Mouse (Mus musculus) embryonic fibroblast, embryonic 13.5 days (primary cell): ENCODE results near the gene Prr36. TPM values are rescaled to one million over a fixed set of nuclear protein-coding genes. Genes with fewer than 3 reads are reported as not detected.

Experiments used
- H3K27ac ChIP-seq: 2 replicates; pipeline ENCODE4 v1.5.1; 2012; ENCODE audit warnings: low read length, control low read depth, inconsistent platforms; ENCODE audit not compliant: insufficient read depth
- H3K4me1 ChIP-seq: 2 replicates; pipeline ENCODE4 v1.6.1; 2011; ENCODE audit warnings: low read length; ENCODE audit not compliant: control insufficient read depth, insufficient read depth
- H3K4me3 ChIP-seq: 2 replicates; pipeline ENCODE4 v1.5.1; 2011; ENCODE audit warnings: mild to moderate bottlenecking, control low read depth, low read length; ENCODE audit not compliant: insufficient read depth
- CTCF ChIP-seq: IDR thresholded peaks from 2 replicates; pipeline ENCODE4 v1.5.1; 2011; ENCODE audit warnings: mild to moderate bottlenecking, control low read depth, low read length, moderate library complexity, borderline replicate concordance; ENCODE audit not compliant: insufficient read depth
- POLR2A ChIP-seq: IDR thresholded peaks from 2 replicates; pipeline ENCODE4 v1.6.1; 2011; ENCODE audit warnings: low read depth, mild to moderate bottlenecking, control low read depth, low read length, moderate library complexity
- polyA plus RNA-seq: library from polyadenylated mRNA; stranded (reverse); fragments of >200 nt; gene quantifications from 2 replicates; pipeline ENCODE4 v1.2.4, GENCODE M21; 2011; ENCODE audit warnings: low read depth; ENCODE audit not compliant: missing spikeins, insufficient read length

Gene Prr36
- polyA plus RNA-seq, 1 experiment = 0.23 TPM

- Histone ChIP-seq H3K4me1 (no peaks in the 10 kb centered on the region), H3K4me3 (no peak overlapping the region), H3K27ac (no peak overlapping the region)
- TF ChIP-seq CTCF = no peak
- TF ChIP-seq POLR2A = no peak
Measured at GRCm38 (mm10) chr8:4201321-4201720, 15.9 kb downstream of the Prr36 start.

DNA sequence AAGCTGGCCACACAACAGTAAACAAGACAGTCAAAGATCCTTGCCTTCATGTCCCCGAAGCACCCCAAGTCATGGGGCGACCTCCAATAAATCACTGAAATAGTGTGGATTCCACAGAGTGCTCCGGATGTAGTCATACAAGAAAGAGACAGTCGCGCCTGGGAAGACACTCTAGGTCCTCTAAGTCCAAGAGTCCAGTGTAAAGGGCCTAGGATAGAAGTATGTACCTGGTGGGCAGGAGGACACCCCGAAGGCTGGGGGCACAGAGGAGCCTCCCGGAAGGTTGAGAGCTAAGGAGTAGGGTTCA, 23.7 kb downstream of the Prr36 start:
- no peak overlapping the region for H3K4me3 ChIP-seq
- H3K4me1 ChIP-seq = no peaks in the 10 kb centered on the region
- TF ChIP-seq CTCF (no peak), POLR2A (no peak)
- H3K27ac ChIP-seq = no peak overlapping the region

GRCm38 (mm10) chr8:4192807-4193587, 24.3 kb downstream of the Prr36 start:
- H3K27ac ChIP-seq = no peak overlapping the region
- H3K4me3 ChIP-seq = no peak overlapping the region
- TF ChIP-seq CTCF (peak; percentile 68), POLR2A (no peak)
- H3K4me1 ChIP-seq = no peaks in the 10 kb centered on the region

DNA sequence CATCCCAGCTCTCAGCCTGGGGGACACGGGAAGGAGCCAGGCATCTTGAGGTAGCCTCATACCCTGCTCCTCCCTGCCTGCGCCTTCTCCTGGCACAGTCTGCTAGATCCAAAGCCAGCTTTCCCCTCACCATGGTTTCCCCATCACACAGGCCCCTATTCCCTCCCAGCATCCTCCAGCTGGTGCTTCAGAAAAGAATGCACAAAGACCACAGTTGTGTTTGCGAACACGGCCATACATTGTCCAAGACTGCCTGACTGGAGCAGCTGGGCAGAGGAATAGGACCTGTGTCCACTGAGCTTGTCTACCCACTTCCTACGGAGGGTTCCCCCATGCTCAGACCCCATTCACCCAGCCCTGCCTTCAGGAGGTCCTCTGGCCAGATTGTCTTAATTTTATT, 25.0 kb downstream of the Prr36 start:
- TF ChIP-seq POLR2A = no peak
- TF ChIP-seq CTCF = no peak
- Histone ChIP-seq H3K27ac (no peak overlapping the region), H3K4me3 (no peak overlapping the region), H3K4me1 (no peaks in the 10 kb centered on the region)

- Histone ChIP-seq H3K27ac (no peak overlapping the region), H3K4me1 (no peaks in the 10 kb centered on the region), H3K4me3 (no peak overlapping the region)
- TF ChIP-seq POLR2A (no peak), CTCF (no peak)
Measured at GRCm38 (mm10) chr8:4189031-4189722, 28.1 kb downstream of the Prr36 start.

DNA sequence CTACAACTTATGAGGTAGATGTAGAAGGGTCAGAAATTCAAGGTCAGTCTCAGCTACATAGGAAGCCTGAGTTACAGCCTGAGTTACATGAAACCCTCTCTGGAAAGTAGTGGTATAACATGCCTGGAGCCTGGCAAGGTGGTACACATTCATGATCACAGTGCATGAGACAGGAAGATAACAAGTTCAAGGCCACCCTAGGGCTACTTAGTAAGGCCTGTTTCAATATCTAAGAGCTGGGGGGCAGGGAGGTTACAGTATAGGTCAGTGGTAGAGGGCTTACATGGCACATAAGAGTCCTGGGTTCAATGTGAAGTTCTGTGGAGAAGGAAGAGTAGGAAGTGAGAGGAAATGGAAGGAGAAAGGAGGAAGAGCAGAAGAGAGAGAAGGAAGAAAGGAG, 28.7 kb downstream of the Prr36 start:
- H3K4me3 ChIP-seq = no peak overlapping the region
- H3K4me1 ChIP-seq = no peaks in the 10 kb centered on the region
- H3K27ac ChIP-seq = no peak overlapping the region
- TF ChIP-seq POLR2A = no peak
- no peak for TF ChIP-seq CTCF

GRCm38 (mm10) chr8:4186151-4186550, 31.1 kb downstream of the Prr36 start:
- no peak overlapping the region for H3K27ac ChIP-seq
- H3K4me1 ChIP-seq = no peaks in the 10 kb centered on the region
- H3K4me3 ChIP-seq = no peak overlapping the region
- no peak for TF ChIP-seq POLR2A
- no peak for TF ChIP-seq CTCF

DNA sequence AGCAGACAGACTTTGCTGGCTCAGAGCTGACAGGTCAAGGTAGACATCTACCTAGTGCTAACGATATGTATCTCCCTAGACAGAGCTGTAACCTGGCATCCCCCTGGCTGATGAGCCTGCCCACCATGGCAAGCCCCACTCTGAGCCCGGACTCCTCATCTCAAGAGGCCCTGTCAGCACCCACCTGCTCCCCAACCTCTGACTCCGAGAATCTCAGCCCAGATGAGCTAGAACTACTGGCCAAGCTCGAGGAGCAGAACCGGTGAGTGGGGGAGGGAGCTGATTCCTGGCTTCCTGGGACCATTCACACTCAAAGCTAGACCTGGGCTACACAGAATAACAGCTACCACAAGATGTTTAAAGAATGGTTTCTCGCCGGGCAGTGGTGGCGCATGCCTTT, 33.9 kb downstream of the Prr36 start:
- Histone ChIP-seq H3K4me1 (no peaks in the 10 kb centered on the region), H3K27ac (no peak overlapping the region), H3K4me3 (no peak overlapping the region)
- TF ChIP-seq CTCF (no peak), POLR2A (no peak)

GRCm38 (mm10) chr8:4174018-4174417, 43.2 kb downstream of the Prr36 start:
- no peaks in the 10 kb centered on the region for H3K4me1 ChIP-seq
- no peak for TF ChIP-seq CTCF
- TF ChIP-seq POLR2A = no peak
- H3K27ac ChIP-seq = no peak overlapping the region
- H3K4me3 ChIP-seq = no peak overlapping the region

GRCm38 (mm10) chr8:4172486-4172885, 44.8 kb downstream of the Prr36 start:
- no peaks in the 10 kb centered on the region for H3K4me1 ChIP-seq
- no peak overlapping the region for H3K4me3 ChIP-seq
- TF ChIP-seq CTCF (no peak), POLR2A (no peak)
- no peak overlapping the region for H3K27ac ChIP-seq
